Mouse (Mus musculus) brain, adult 2 months (tissue): ENCODE data around the gene H2afy2.

ENCODE experiments used
- DNase-seq: peaks from one replicate; pipeline ENCODE4 v3.0.0; 2011; ENCODE audit warnings: low read depth, low spot score

Gene H2afy2

GRCm38 (mm10) chr10:61723271-61723670 is 60.7 kb downstream of the H2afy2 start:
- DNase-seq, result no peak

DNA sequence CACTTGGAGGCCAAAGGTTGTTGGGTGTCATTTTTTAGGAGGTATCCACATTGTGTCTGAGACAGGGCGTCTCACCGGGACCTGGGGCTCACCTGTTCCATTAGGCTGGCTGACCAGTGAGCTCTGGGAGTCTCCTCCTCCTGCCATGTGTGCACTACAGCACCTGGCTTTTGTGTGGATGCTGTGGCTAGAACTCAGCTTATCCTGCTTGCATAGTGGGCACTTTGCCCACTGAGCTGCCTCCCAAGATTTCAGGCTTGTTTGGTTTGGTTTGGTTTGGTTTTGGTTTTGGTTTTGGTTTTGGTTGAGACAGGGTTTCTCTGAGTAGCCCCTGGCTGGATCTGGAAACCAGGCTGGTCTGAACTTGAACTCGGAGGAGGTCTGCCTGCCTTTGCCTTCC is 61.7 kb downstream of the H2afy2 start:
- no peak for DNase-seq

DNA sequence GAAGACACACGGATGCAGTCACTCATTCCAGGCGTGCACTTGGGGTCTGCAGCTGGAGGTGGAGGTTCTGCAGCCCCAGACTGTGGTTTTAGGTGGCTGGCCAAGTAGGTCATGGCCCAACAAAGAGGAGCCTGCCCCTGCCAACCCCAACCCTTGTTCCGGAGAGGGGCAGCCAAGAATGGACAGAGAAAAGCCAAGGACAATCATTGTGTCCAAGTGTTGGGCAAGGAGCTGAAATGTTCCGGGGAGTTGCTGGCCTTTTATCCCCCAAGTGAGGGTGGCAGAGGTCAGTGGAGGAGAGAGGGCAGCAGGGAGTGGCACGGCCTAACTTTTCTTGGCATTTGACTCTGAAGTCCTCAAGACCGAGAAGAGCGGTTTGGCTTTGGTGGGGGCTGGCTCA is 63.6 kb downstream of the H2afy2 start:
- DNase-seq, result no peak

DNA sequence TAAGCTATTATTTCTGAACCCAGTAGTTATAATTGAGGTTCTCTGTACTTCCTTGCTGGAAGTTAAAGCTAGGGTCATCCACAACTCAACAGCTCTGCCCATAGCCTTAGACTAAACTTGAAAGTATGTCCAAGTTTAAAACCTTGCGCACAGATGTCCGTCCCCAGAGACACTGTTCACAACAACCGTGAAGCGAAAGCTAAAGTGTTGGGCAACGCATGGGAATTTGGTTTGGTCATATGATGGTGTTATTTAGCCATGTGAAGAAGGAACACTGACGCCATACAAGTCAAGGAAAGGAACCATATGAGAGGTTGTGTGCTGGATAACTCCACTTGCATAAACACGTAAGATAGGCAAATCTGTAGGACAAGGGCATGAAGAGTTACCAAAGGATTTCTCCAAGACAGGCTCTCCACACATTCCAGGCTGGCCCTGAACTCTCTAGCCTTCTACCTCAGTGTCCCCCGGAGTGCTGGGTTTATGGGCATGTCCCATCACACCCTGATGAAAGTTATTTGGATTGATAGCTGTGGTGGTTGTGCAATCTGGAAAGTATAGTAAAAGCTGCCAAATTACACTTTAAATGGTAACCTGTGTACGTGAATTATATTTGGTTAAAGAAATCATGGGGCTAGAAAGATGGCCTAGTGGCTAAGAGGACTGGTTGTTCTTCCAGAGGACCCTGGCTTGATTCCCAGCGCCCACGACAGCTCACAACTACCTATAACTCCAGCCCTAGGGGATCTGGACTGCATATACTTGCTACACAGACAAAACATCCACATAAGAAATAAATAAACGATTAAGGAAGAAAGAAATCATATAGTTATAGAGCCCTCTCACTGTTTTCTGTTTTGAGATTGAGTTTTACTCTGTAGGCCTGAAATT is 66.3 kb downstream of the H2afy2 start:
- DNase-seq, result no peak

DNA sequence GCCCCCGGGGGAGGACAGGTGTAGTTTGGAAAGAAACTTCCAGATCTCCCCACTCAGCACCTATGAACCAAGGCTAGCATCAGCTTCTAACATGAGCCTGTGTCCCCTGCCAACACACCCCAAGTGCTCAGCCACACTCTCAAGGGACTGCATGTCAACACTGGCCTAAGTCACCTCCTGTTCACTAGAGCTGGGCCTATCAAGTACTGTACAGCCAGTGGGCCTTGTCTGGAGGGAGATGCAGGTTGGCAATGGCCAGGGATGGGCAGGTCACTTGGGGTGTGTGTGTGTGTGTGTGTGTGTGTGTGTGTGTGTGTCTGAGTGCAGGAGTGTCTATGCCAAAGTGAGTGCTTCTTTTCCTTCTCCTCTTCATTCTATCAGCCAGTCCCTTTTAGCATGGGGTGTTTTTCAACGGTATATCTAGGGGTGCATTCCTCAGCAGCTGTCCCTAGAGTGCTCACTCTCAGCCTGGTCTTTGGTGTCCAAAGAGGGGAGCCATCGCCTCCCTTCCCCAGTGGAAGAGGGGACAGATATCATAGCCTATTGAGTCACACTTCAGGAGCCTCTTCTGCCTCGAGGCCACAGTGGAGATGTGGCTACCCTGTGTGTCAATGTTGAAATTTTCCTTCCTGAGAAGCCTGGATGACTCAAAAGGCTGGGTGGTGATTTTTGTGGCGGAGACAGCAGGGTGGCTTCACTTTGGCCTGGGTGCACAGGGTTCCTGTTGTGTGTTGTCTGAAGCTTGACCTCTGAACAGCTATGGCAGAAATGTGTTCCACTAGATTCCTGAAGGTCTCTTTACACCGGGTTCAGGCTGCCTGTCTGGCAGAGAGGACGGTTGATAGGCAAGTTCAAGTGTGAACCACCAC is 67.7 kb downstream of the H2afy2 start:
- no peak for DNase-seq

GRCm38 (mm10) chr10:61715462-61715837 is 68.5 kb downstream of the H2afy2 start:
- no peak for DNase-seq

DNA sequence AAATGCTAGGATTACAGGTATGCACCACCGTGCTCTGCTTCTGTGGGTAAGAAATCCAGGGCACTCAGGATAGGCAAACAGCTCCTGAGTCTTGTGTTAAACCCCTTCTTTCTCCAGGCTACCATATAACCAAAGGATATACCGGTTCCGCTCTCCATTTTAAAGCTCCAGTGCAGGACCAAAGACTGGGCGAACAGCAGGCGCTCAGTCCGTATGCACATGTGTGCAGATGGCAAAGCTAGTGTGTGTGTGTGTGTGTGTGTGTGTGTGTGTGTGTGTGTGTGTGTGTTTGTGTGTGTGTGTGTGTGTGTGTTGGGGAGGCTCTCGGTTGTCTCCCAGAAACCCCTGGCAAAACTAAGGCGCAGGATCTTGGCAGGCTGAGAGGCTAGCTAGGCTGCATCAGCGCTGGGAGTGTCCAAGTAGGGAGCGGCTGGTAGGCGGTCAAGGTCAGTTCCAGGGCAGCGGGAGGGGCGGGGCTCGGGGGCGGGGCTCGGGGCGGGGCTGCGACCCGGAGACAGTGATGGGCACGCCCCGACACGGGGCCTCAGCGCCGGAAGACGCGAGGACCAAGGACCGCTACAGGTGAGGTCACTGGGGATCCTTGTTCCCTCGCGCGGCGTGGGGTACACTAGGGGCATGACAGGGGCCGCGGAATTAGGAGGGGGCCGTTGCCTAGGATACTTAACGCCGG is 69.0 kb downstream of the H2afy2 start, which contains the start of gene Aifm2:
Aifm2 (plus strand) TSS at position 493 of the 691 bp plus-strand sequence.
- DNase-seq, result peak; percentile 75

GRCm38 (mm10) chr10:61714146-61714545 is 69.8 kb downstream of the H2afy2 start:
- DNase-seq, result no peak

- DNase-seq, result no peak
Measured at GRCm38 (mm10) chr10:61713601-61714000, 70.3 kb downstream of the H2afy2 start.

DNA sequence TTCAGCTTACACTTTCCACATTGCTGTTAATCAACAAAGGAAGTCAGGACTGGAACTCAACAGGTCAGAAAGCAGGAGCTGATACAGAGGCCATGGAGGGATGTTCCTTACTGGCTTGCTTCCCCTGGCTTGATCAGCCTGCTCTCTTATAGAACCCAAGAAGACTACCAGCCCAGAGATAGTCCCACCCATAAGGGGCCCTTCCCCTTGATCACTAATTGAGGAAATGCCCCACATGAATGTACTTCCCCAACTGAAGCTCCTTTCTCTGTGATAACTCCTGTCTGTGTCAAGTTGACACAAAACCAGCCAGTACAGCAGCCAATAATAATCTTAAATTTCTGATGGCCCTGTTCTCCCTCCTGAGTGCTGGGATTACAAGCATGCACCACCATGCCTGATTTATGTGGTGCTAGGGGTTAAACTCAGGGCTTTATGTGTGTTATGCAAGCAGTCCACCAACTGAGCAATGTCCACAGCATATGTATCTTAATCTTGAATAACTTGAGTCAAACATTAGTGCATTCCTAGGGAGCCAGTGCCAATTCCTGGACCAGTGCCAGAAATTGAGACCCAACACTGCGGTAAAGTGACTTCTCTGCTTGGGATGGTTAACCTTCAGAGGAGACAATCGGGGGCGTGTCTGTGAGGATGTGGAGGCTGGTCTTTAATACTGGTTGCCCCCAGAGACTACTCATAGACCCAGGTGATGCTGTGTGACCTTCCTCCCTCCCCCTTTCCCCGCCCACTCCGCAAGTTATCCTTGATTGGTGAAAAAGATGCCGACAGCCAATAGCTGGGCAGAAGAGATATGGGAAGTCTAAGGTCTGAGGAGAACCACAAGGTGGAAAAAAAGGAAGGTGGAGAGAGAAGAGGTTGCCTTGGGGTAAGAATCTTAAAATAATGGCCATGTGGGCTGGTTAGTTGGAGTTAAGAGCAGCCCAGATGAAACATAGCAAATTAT is 77.3 kb downstream of the H2afy2 start:
- DNase-seq, result no peak

- DNase-seq, result no peak
Measured at GRCm38 (mm10) chr10:61704663-61705062, 79.3 kb downstream of the H2afy2 start.

GRCm38 (mm10) chr10:61697028-61697427 is 86.9 kb downstream of the H2afy2 start:
- no peak for DNase-seq

DNA sequence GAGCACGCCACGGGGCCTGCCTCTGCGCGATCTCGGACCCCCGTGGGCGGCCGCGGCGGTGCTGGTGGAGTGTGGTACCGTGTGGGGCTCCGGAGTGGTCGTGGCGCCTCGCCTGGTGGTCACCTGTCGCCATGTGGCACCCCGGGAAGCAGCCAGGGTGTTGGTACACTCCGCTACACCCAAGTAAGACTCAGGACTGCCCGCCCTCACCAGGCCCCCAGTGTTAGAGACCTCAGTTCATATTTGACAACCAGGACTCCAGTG is 87.5 kb downstream of the H2afy2 start:
- DNase-seq, result no peak

DNA sequence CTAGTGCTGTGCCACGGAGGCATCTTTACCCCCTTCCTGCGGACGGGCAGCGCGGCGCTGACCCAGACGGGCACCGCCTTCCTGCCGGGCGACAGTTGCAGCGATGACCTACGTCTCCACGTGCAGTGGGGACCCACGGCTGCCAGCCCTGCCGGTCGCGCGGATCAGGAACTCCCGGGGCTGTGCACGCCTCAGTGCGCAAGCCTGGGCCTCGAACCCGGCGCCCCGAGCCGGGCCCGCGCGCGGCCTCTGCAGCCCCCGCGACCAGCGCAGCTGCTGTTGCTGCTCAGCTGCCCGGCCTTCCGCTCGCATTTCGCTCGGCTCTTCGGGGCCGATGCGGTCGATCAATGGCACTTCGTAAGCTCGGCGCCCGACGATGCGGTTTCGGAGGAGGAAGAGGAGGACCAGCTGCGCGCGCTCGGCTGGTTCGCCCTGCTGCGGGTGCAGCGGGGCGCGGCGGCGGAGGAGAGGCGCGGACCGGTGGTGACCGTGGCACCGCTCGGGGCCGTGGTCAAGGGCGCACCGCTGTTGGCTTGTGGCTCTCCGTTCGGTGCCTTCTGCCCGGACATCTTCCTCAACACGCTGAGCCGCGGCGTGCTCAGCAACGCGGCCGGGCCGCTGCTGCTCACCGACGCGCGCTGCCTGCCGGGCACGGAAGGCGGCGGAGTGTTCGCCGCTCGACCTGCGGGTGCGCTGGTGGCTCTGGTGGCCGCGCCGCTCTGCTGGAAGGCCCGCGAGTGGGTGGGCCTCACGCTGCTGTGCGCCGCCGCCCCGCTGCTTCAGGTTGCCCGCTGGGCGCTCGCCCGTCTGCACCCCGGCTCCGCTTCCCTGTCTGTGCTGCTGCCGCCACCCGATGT is 88.0 kb downstream of the H2afy2 start:
- DNase-seq, result peak; percentile 28

DNA sequence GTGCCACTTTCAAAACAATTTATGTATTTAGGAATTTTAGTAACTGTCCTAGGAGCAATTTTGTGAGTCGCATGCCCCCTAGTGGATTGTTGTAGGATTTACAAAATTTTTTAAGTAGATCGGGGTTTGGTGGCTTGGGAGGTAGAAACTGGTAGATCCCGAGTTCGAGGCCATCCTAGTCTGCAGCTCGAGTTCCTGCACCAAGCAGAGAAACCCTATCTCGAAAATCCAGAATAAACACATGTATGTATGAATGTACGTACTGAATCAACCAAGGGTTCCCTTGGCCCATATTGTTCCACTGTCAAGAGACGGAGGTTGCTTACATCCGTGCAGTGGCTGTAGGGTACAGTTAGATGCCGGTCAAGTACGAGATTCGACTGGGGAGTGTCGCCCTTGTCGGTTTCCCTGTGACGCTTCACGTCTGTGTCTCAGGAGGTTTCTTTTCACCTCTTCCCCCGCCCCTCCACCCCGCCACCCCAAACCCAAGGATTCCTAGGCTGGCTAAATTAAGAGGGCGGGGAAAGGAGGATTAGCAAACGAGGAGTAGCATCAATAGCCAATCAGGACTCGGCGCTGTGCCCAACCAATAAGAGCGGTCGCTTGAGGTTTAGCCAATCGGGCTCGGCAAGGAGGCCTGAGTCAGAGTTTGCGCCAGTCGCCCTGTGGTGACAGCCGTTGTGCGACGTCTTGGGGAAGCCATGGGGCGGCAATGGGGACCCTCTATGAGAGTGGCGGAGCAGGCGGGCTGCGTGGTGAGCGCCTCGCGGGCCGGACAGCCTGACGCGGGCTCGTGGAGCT is 88.9 kb downstream of the H2afy2 start, which contains the start of gene Tysnd1:
Tysnd1 (plus strand) TSS at position 645 of the 801 bp plus-strand sequence.
- DNase-seq, result peak; percentile 99

DNA sequence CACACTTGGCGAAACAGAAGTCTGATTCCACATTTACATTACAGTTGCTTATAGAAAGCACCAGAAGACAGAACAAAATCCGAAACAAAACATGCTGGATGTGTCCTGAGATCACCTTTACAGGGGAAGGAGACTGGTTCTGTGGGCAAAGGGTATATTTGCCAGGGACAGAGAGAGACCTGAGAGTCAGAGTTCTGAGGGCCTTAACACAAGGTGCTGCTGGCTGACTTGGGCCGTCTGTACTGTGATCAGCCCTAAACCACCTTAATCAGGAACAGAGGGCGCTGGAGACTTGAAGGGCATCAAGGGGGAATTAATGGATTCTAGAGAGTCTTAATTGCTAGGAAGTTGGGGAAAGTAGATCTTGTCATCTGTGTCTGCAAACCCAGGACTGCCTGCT is 90.4 kb downstream of the H2afy2 start:
- no peak for DNase-seq

- no peak for DNase-seq
Measured at GRCm38 (mm10) chr10:61689405-61689804, 94.5 kb downstream of the H2afy2 start.
